Mouse (Mus musculus) adrenal gland (tissue): Measurements from ENCODE around the gene Cdca8.

Experiments
- intact Hi-C: fragments of 180-260 bp; cut with DNase I; formaldehyde crosslinking; loops from one replicate; pipeline ENCODE4 v1.15.1; 2025

The Cdca8 gene

DNA sequence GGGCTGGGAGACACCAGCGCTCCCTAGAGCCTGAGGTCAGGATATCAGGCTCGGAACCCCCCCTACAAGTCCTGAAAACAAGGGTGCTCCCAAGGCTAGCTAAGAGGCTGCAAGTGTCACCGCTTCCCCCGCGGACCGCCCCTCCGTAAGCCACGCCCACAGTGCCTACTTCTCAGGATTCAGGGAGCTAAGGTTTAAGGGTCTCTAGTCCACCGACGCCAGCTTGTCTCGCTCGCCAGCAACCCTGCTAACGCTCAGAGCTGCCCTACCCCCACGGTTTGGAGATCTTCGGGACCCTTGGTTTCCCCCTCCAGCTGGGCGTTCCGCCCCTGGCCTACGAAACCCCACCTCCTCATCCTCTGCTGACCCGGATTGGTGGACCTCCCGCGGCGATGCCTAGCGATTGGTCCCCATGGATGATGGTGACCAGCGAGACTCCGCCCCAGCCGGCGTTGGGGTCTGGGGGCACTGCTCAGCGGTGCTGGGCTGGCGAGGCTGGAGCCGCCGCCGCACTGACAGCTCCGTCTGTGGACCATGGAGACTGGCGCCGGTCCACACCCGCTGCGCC lies 57.7 kb downstream of the Cdca8 start:
- intact Hi-C loops = no loop called here

DNA sequence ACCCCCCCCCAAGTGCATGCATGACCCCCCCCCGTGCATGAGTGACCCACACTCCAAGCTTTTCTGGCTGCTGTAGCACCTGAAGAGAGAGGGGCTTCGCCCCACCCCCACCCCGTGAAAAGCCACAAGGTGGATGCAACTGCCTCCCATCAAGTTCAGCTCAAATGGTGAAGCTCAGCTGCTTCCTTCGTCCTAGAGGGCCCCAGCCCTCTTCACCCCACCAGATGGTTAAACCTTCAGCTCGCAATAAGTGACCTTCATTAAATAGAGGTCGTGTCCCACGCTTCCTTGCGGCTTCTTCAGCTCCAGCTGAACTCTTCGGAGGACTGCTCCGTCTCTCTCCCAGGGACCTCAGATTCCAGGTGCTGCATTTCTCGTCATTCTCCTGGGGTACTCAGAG lies 58.5 kb downstream of the Cdca8 start, which contains the start of gene Epha10:
Epha10 (plus strand) TSS at position 301 of the 400 bp plus-strand sequence.
- intact Hi-C loops = no loop called here

GRCm38 (mm10) chr4:124872719-124873118 lies 66.4 kb downstream of the Cdca8 start:
- intact Hi-C loops = no loop called here
